Mouse (Mus musculus): ENCODE measurements around the gene Cers6.
A peak's percentile ranks its signal among the peaks of the same experiment; 100 is the strongest.

The Cers6 gene

DNA sequence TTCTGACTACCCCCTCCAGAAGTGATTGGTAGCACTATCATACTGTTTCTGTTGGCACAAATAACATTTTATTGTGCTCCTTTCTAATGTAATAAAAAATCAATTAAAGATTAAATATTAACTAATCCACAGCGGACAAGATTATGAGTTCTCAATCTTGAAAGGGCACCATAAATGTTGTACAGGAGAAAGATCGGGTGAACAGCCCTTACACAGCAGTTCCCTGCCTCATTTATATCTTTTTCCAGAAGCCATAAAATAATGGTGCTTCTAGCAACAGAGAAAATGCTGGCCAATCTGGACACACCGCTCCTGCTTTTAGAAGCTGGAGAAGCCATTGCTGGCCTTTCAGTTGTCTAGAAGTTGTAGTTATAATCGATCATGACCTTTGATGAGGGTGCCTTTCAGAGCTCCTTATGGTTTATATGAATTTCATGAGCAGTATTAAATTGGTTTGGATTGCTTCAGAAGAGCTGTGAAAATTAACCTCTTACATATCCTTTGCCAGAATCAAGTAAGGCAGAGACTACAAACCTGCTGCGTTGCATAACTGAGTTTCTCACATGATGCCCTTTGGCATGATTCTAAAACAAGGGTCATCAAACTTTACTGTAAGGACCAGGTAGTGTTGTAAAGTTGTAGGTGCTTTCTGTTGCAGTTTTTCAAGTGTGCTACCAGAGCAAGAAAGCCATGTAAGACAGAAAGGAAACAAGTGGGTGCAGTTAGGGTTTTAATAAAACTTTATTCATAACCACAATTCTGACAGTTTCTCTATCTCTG, 200.9 kb downstream of the Cers6 start:
- no peak for ATAC-seq (ENCODE audit: low TSS enrichment)

DNA sequence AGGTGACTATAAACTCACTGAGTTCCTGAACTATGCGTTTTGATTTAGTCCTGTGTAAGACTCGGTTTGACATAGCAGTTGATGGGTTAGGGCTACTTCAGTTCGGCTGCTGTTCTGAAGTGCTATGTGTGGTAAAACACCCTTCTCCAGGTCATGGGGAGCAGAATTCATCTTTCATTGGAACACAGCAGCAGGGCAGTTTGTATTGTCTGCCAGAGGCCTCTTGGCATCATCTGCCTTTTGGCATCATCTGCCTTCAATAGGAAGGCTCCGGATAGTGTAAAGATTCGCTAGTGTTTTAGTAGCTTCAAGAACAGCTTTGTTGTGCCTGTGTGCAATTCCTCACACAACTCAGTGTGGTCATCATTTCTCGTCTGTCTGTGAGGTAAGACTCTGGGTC, 203.5 kb downstream of the Cers6 start:
- ATAC-seq (ENCODE audit: low TSS enrichment) = no peak

DNA sequence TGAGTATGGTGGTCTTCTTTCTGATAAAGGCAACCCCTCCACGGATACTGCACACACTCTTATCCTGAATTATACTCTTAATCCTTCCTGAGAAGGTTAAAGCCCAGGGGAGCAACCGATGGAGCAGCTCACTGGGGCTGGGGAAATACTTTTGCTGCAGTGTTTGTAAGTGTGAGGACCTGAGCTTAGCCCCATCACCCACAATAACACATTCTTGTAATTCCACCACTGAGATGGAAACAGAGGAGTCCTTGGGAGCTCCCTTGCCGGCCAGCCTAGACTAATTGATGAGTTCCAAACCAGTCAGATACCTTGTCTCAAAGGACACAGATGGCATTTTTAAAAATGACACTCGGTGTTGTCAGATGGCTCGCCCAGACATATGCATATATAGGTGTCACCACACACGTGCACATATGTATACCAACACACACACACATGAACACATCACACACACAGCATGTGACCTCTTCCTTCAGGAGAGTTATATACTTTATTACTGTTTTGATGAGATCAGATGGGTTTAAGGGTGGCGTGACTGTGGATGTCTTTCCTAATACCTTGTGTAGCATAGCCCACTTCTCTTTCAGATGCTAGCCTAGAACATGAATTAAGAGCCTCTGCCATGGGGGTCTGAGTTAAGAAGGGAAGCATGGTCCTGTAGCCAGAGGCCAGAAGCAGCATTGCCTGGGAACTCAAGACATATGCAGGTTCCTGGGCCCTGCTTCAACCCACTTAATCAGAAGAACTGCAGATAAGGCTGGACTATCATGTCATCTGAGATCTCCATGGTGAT, 210.4 kb downstream of the Cers6 start:
- 0 out of 2 replicates have a peak, but pooled peaks have one; percentile 31 for ATAC-seq (ENCODE audit: low TSS enrichment)

GRCm38 (mm10) chr2:69077189-69077588, 215.9 kb downstream of the Cers6 start:
- no peak for ATAC-seq (ENCODE audit: low TSS enrichment)

DNA sequence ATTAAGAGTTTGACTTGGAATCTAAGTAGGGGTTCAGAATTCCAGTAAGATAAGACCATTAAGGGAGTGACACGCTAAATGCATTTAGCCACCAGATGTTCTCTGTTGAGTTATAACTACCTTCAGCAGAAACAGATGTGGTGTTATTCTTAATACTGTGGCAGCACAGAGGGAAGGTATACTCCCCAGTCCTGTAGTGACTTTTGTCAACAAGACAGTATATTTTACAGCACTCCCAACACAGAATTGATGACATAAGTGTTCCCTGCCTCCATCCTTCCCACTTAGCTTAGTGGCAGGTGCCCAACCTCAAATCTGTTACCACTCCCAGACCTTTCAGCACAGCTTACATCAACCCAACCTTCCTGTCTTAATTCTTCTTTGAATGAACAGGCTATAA, 219.5 kb downstream of the Cers6 start:
- no peak for ATAC-seq (ENCODE audit: low TSS enrichment)

GRCm38 (mm10) chr2:69082499-69083197, 221.4 kb downstream of the Cers6 start:
- ATAC-seq (ENCODE audit: low TSS enrichment) = peak; percentile 66

GRCm38 (mm10) chr2:69083198-69083509, 221.9 kb downstream of the Cers6 start:
- ATAC-seq (ENCODE audit: low TSS enrichment) = peak; percentile 36

DNA sequence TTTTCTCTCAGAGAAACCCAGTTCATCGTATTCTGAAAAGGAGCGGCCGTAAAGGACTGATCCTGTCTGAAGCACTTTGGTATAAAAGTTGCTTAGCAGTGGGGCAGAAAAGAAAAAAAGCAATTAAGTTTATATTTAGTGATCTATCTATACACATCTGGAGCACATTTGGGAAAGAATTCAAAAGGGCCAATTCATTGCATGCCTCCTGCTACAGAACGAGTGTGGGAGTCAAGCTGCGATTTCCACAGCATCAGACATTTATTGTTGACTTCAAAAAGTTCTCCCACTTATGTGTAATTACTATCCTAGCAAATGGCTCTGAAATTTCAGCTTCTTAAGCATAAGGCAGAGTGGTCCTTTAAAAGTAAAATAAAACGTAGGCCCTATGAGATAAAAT, 223.2 kb downstream of the Cers6 start:
- peak; percentile 45 for ATAC-seq (ENCODE audit: low TSS enrichment)

- ATAC-seq (ENCODE audit: low TSS enrichment) = no peak
These were observed 225.4 kb downstream of the Cers6 start for GRCm38 (mm10) chr2:69086505-69087260.

DNA sequence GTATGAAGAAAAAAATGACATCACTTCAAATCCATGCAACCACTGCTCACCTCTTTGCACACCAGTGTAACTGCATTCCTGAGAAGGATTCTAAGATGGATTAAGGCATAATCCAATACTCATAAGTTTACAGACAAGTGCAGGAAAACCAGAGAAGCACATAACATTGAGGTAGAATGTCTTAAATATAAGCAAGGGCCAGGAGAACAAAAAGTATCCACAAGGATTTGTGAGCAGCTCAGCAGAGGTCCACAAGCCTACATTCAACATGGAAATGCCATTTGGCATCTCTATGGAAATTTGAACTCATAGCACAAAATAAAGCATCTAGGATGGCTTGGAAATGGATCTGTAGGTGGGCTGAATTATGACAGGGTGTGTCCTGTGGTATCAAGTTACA, 234.6 kb downstream of the Cers6 start:
- ATAC-seq (ENCODE audit: low TSS enrichment) = no peak

- peak; percentile 57; the same call in 1 of the 2 replicates for ATAC-seq (ENCODE audit: low TSS enrichment)
These were observed 235.6 kb downstream of the Cers6 start for GRCm38 (mm10) chr2:69096821-69097220.

GRCm38 (mm10) chr2:69097526-69097925, 236.3 kb downstream of the Cers6 start:
- no peak for ATAC-seq (ENCODE audit: low TSS enrichment)

DNA sequence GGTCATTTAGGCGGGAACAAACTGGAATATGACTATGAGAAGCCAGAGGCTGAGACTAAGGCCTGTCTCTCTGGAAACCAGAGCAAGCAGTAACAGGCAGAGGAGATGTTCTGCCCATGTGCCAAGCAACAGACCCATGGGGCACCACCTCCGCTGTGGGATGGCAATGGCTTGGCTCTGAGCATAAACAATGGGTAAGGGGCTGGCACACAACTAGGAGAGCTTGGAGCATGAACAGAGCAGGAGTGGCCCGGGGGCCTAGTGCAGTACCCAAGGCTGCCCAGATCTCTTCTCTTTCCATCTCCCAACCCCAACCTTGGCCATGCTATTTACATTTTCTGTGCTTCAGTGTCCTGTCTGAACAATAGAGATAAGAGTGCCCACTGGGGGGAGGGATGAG, 237.5 kb downstream of the Cers6 start:
- no peak for ATAC-seq (ENCODE audit: low TSS enrichment)

- ATAC-seq (ENCODE audit: low TSS enrichment) = no peak
These were observed 237.9 kb downstream of the Cers6 start for GRCm38 (mm10) chr2:69099147-69099546.

DNA sequence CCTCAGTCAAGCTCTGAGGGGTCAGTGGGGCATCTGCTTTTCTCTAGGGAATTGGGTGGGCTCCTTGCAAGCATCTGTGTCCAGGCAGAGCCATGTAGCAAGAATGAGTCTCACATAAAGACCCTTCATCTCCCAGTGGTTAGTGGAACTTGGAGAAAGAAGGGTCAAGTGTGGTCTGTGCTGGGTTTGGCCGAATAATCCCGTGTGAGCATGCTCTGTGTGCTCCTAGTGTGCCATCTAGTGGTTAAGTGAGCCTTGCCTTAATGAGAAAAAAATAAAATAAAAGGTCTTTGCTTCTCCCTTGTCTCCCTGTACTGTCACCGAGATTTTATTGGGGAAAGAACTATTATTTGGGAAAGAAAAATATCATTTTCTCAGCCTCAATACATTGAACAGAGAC, 239.5 kb downstream of the Cers6 start:
- peak; percentile 44 for ATAC-seq (ENCODE audit: low TSS enrichment)

DNA sequence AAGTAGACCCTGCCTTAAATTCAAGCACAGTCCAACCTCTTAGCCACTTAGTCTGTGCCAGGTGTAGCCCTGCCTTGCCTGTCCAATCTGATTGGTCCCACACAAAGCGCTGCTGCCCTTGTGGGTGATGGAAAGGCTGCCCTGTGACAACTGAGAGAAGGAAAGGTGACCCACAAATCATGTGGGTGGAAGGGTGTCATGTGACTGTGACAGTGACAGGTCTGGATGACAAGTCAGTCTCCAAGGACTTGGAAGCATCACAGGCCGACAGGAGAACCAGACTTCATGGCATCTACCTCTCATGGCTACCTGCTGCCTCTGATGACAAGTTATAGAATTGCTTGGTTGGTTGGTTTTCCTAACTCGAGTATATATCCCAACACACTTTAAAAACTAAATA, 242.3 kb downstream of the Cers6 start:
- no peak for ATAC-seq (ENCODE audit: low TSS enrichment)

DNA sequence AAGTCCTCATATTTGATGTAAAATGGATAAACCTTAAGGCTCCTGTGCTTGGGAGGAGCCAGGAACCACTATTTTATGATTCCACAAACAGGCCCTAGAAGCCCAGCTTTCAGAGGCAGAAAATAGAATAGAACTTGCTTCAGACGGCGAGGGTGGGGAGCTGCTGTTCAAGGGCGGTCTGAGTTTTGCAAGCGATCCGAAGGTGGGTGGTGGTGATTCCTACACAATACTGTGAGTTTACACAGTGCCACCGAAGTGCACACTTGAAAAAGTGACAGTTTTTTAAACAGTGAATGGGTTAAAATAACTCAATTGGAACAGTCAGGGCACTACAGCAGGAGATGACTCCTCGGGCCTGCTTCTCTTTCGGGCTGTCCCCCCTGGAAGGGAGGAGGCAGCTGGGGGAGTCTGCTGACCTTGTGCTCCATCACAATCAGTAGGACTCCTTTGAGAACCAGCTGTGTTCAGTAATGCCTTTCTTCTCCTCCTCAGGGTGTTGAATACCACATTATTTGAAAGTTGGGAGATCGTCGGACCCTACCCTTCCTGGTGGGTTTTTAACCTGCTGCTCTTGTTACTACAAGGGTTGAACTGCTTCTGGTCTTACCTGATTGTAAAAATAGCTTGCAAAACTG, 243.4 kb downstream of the Cers6 start:
- peak; percentile 87 for ATAC-seq (ENCODE audit: low TSS enrichment)

GRCm38 (mm10) chr2:69109246-69109645, 248.0 kb downstream of the Cers6 start:
- ATAC-seq (ENCODE audit: low TSS enrichment) = no peak

GRCm38 (mm10) chr2:69109710-69110109, 248.5 kb downstream of the Cers6 start:
- ATAC-seq (ENCODE audit: low TSS enrichment) = peak; percentile 76

GRCm38 (mm10) chr2:69112609-69113008, 251.4 kb downstream of the Cers6 start:
- no peak for ATAC-seq (ENCODE audit: low TSS enrichment)

DNA sequence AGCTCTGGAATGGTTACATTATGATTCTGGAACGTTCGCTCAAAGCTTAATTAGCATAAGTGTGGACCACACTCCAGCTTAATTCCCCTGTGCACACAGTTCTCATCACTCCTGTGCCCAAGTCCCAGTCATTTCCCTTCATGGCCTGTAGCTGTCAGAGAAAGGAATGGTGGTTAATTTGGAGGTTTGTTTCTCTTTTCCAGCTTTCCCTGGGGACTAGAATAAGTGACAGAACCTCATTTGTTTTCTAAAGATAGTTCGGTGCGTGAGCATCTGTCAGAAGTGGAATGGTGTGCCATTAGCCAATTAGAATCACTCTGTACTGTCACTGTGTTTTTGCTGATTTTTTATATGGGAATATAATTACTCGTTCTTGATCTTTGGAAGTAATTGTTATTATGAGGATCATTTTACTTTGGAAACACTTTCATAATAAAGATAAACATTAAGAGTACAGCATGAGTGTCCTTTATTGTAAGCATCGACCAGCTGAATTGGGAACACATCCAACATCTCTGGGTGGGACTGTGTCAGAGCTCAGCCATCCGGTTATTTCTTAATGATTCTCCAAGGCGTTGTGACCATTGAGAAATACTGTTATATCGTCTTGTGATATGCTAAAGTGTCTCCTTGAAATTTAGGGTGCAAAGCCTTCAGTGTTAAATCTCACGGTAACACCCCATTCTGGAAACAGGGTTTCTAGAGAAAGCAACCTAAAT, 252.7 kb downstream of the Cers6 start:
- 0 out of 2 replicates have a peak, but pooled peaks have one; percentile 2 for ATAC-seq (ENCODE audit: low TSS enrichment)

Measured in frontal cortex, adult (tissue).